16 mouse cellular contexts compared by ENCODE assay signal in genomic region chr9:43114833-43115232, GRCm38 (mm10). TPM values are rescaled to one million over a fixed set of nuclear protein-coding genes. Genes with fewer than 3 reads are reported as not detected.
DNase-seq lines count a peak whose midpoint lies in the region; ATAC-seq and TF ChIP-seq lines count a peak whose summit lies in the region.
"Had no signal": no experiment of that assay in that cellular context is flagged by ENCODE, and none has a peak within 500 bp of the region (broad histone marks: within the 10 kb centered on the region; RNA-seq: fewer than 3 reads in every experiment).

No protein-coding gene starts in this region.

- peaks cover 15% of the 10 kb centered on the region for H3K36me3 ChIP-seq in embryonic facial prominence, embryonic 14.5 days (ENCODE audit: control insufficient read depth, insufficient read depth, low read length)
- peaks cover 23% of the 10 kb centered on the region for H3K36me3 ChIP-seq in embryonic facial prominence, embryonic 10.5 days (replicated peaks)
- peaks cover 23% of the 10 kb centered on the region for H3K36me3 ChIP-seq in hindbrain, embryonic 13.5 days
- no peaks in the 10 kb centered on the region for H3K36me3 ChIP-seq in hindbrain, embryonic 11.5 days (ENCODE audit: control insufficient read depth, insufficient read depth, low read length)
- peaks cover 22% of the 10 kb centered on the region for H3K36me3 ChIP-seq in neural tube, embryonic 13.5 days

- intact Hi-C loops in left cerebral cortex, adult 2 months (cut with DNase I) = no loop called here
- intact Hi-C loops in left cerebral cortex, postnatal 36 days (cut with DNase I) = no loop called here

- H3K4me2 ChIP-seq in embryonic facial prominence, embryonic 14.5 days (ENCODE audit: low read depth, low read length) = no peak overlapping the region
- H3K4me2 ChIP-seq in hindbrain, embryonic 13.5 days = peak overlapping the region; percentile 77; the same call in 1 of the 2 replicates
- no peak overlapping the region for H3K4me2 ChIP-seq in hindbrain, embryonic 11.5 days (replicated peaks; ENCODE audit: low read depth, low read length)
- peak overlapping the region; percentile 79 for H3K4me2 ChIP-seq in neural tube, embryonic 13.5 days

- no peaks in the 10 kb centered on the region for H3K9me3 ChIP-seq in embryonic facial prominence, embryonic 14.5 days (ENCODE audit: control insufficient read depth, low read length)
- no peaks in the 10 kb centered on the region for H3K9me3 ChIP-seq in embryonic facial prominence, embryonic 10.5 days
- H3K9me3 ChIP-seq in hindbrain, embryonic 13.5 days = no peaks in the 10 kb centered on the region
- no peaks in the 10 kb centered on the region for H3K9me3 ChIP-seq in hindbrain, embryonic 11.5 days (ENCODE audit: control insufficient read depth, low read length)
- H3K9me3 ChIP-seq in neural tube, embryonic 13.5 days = no peaks in the 10 kb centered on the region
- H3K9me3 ChIP-seq: limb, embryonic 13.5 days had no signal

- H3K9ac ChIP-seq in embryonic facial prominence, embryonic 14.5 days (ENCODE audit: low read depth, low read length) = no peak overlapping the region
- H3K9ac ChIP-seq in hindbrain, embryonic 13.5 days = no peak overlapping the region
- no peak overlapping the region for H3K9ac ChIP-seq in hindbrain, embryonic 11.5 days (ENCODE audit: low read depth, low read length)
- no peak overlapping the region for H3K9ac ChIP-seq in neural tube, embryonic 13.5 days

- no peak overlapping the region for H3K27ac ChIP-seq in embryonic facial prominence, embryonic 14.5 days (replicated peaks; ENCODE audit: low read depth, low read length)
- no peak overlapping the region for H3K27ac ChIP-seq in embryonic facial prominence, embryonic 10.5 days (replicated peaks)
- H3K27ac ChIP-seq in hindbrain, embryonic 13.5 days = no peak overlapping the region
- no peak overlapping the region for H3K27ac ChIP-seq in hindbrain, embryonic 11.5 days (ENCODE audit: low read depth, low read length)
- peak overlapping the region; percentile 97; the same call in 1 of the 2 replicates for H3K27ac ChIP-seq in left cerebral cortex, adult 2 months
- no peak overlapping the region for H3K27ac ChIP-seq in neural tube, embryonic 13.5 days (replicated peaks)
- H3K27ac ChIP-seq: limb, embryonic 13.5 days had no signal

- TF ChIP-seq CTCF in left cerebral cortex, adult 2 months (IDR thresholded peaks at IDR 0.05) = no peak

- no peak for ATAC-seq in embryonic facial prominence, embryonic 14.5 days (ENCODE audit: low read depth)
- ATAC-seq in hindbrain, embryonic 13.5 days (ENCODE audit: low FRiP score) = no peak
- ATAC-seq in hindbrain, embryonic 11.5 days (ENCODE audit: low FRiP score) = no peak
- ATAC-seq in neural tube, embryonic 13.5 days (ENCODE audit: low read depth) = no peak
- ATAC-seq: forebrain, embryonic 16.5 days; Patski had no signal

- H3K4me1 ChIP-seq in embryonic facial prominence, embryonic 14.5 days (ENCODE audit: control insufficient read depth, insufficient read depth, low read length) = peaks cover 10% of the 10 kb centered on the region
- H3K4me1 ChIP-seq in embryonic facial prominence, embryonic 10.5 days = peaks cover 18% of the 10 kb centered on the region
- H3K4me1 ChIP-seq in hindbrain, embryonic 13.5 days (replicated peaks) = peaks cover 30% of the 10 kb centered on the region
- H3K4me1 ChIP-seq in hindbrain, embryonic 11.5 days (replicated peaks; ENCODE audit: control insufficient read depth, insufficient read depth, low read length) = no peaks in the 10 kb centered on the region; the same call in 1 of the 2 replicates
- H3K4me1 ChIP-seq in neural tube, embryonic 13.5 days (replicated peaks) = peaks cover 16% of the 10 kb centered on the region

- H3K27me3 ChIP-seq in embryonic facial prominence, embryonic 14.5 days (replicated peaks; ENCODE audit: control insufficient read depth, insufficient read depth, low read length) = no peaks in the 10 kb centered on the region
- H3K27me3 ChIP-seq in embryonic facial prominence, embryonic 10.5 days (replicated peaks; ENCODE audit: low read depth, poor library complexity, severe bottlenecking) = 0 out of 2 replicates have a peak, but pooled peaks cover 4% of the 10 kb centered on the region
- no peaks in the 10 kb centered on the region for H3K27me3 ChIP-seq in hindbrain, embryonic 13.5 days
- no peaks in the 10 kb centered on the region for H3K27me3 ChIP-seq in hindbrain, embryonic 11.5 days (ENCODE audit: control insufficient read depth, insufficient read depth, low read length)
- H3K27me3 ChIP-seq in neural tube, embryonic 13.5 days = no peaks in the 10 kb centered on the region
- H3K27me3 ChIP-seq: limb, embryonic 13.5 days; Patski had no signal

- peak; percentile 28 for DNase-seq in embryonic facial prominence, embryonic 14.5 days (ENCODE audit: low spot score)
- no peak for DNase-seq in embryonic facial prominence, embryonic 10.5 days (ENCODE audit: low spot score)
- no peak for DNase-seq in hindbrain, embryonic 11.5 days (ENCODE audit: low spot score)
- no peak for DNase-seq in left cerebral cortex, adult 2 months (ENCODE audit: extremely low spot score in 1 of 2, low spot score in 2 of 2)
- no peak for DNase-seq in left cerebral cortex, postnatal 36 days (ENCODE audit: low spot score in 2 of 2)
- DNase-seq in neural tube, embryonic 10.5 days (ENCODE audit: extremely low spot score, low spot score) = no peak
- DNase-seq: cerebellum, adult 2 months; gastrocnemius, postnatal 10 days; right cerebral cortex, postnatal 25 days had no signal

- no peak overlapping the region for H3K4me3 ChIP-seq in embryonic facial prominence, embryonic 14.5 days (ENCODE audit: low read depth, low read length)
- no peak overlapping the region for H3K4me3 ChIP-seq in embryonic facial prominence, embryonic 10.5 days
- no peak overlapping the region for H3K4me3 ChIP-seq in hindbrain, embryonic 13.5 days
- no peak overlapping the region for H3K4me3 ChIP-seq in hindbrain, embryonic 11.5 days (ENCODE audit: low read depth, low read length)
- H3K4me3 ChIP-seq in left cerebral cortex, adult 2 months = peak overlapping the region; percentile 76; the same call in 1 of the 2 replicates
- no peak overlapping the region for H3K4me3 ChIP-seq in neural tube, embryonic 13.5 days
- H3K4me3 ChIP-seq: megakaryocyte, embryonic 14.5 days; myocyte had no signal

- 77% methylated on average over 4 of the region's 4 CpGs for WGBS in embryonic facial prominence, embryonic 14.5 days
- 89% methylated on average over 4 of the region's 4 CpGs for WGBS in embryonic facial prominence, embryonic 10.5 days
- 95% methylated on average over 4 of the region's 4 CpGs for WGBS in hindbrain, embryonic 13.5 days
- WGBS in hindbrain, embryonic 11.5 days = 95% methylated on average over 4 of the region's 4 CpGs
- 93% methylated on average over 4 of the region's 4 CpGs for WGBS in neural tube, embryonic 13.5 days

RNA-seq across cellular contexts. Expression of gene Tmem136, which starts 1.5 kb away (rescaled TPM):
- polyA plus RNA-seq in embryonic facial prominence, embryonic 14.5 days (2014; fragmentation: Nextera tagmentation; extraction: Ambion mirVana) = 5.7 and 7.8 TPM in 2 replicates
- polyA plus RNA-seq in embryonic facial prominence, embryonic 10.5 days (2016; fragmentation: Nextera tagmentation; extraction: Ambion mirVana) = 11.8 and 12.0 TPM in 2 replicates
- polyA plus RNA-seq in hindbrain, embryonic 13.5 days (2015; fragmentation: Nextera tagmentation; extraction: Ambion mirVana) = 11.0 and 11.5 TPM in 2 replicates
- 16.9 and 19.2 TPM in 2 replicates for polyA plus RNA-seq in hindbrain, embryonic 11.5 days (2014; fragmentation: Nextera tagmentation; extraction: Ambion mirVana)
- total RNA-seq in left cerebral cortex, adult 2 months (2021) = 10 to 100 TPM; 15.6 to 16.8 TPM
- 10 to 100 TPM; 18.1 to 18.6 TPM for total RNA-seq in left cerebral cortex, postnatal 36 days (2021)
- 12.9 and 13.2 TPM in 2 replicates for polyA plus RNA-seq in neural tube, embryonic 13.5 days (2015; fragmentation: Nextera tagmentation; extraction: Ambion mirVana)

RNA-seq across cellular contexts. Expression of gene Arhgef12, which starts 7.8 kb away (rescaled TPM):
- polyA plus RNA-seq in embryonic facial prominence, embryonic 14.5 days (2014; fragmentation: Nextera tagmentation; extraction: Ambion mirVana) = 14.0 and 15.5 TPM in 2 replicates
- 9.1 and 9.3 TPM in 2 replicates for polyA plus RNA-seq in embryonic facial prominence, embryonic 10.5 days (2016; fragmentation: Nextera tagmentation; extraction: Ambion mirVana)
- 19.8 and 23.6 TPM in 2 replicates for polyA plus RNA-seq in hindbrain, embryonic 13.5 days (2015; fragmentation: Nextera tagmentation; extraction: Ambion mirVana)
- 11.6 and 22.5 TPM in 2 replicates for polyA plus RNA-seq in hindbrain, embryonic 11.5 days (2014; fragmentation: Nextera tagmentation; extraction: Ambion mirVana)
- total RNA-seq in left cerebral cortex, adult 2 months (2021) = 100 to 1,000 TPM; 162 to 164 TPM
- 100 to 1,000 TPM; 153 to 169 TPM for total RNA-seq in left cerebral cortex, postnatal 36 days (2021)
- polyA plus RNA-seq in neural tube, embryonic 13.5 days (2015; fragmentation: Nextera tagmentation; extraction: Ambion mirVana) = 15.3 and 19.9 TPM in 2 replicates

Comparison
In these comparisons a context has a peak if more than half of its experiments do, and no peak if none do; other contexts are left out.
1. H3K4me2 ChIP-seq: peak in hindbrain, embryonic 13.5 days (single experiment) and neural tube, embryonic 13.5 days (single experiment); none in embryonic facial prominence, embryonic 14.5 days (single experiment) and hindbrain, embryonic 11.5 days (single experiment).